Mouse (Mus musculus): ENCODE data around the gene Oxgr1.
"Not testable (repeated sequence)": the region's sequence is repeated elsewhere in the genome, so short reads cannot be mapped to it uniquely, and the experiment has no call there.

The Oxgr1 gene

DNA sequence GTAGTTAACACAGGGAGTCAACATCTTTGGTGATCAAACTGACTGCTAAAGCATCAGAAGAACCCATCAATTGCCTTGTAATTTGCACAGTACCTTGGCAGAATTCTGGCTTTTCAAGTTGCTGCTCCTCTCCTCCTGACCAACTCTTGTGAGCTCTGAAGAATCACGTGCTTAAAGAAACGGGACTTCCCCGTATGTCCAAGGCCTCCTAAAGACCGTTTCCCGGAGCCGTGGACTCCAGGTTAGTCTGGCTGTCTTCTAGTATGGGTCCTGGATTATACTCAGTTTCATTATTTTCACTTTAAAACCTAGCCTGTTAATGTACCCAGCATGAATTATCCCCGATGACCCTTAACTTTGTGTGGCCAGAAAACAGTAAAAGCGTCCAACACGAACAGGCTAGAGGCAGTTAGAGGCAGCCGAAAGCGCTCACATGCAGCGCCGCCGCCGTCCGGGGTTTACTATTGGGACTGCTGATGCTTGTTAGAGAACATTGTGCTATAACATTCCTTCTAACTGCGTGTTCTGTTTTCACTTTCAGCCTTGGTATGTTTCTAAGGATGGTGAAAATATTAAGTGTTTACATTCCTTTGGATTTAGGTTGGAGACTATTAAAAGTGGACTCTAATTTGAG lies at the start of gene Oxgr1:
Gene Oxgr1 (minus strand): TSS at position 249 of the 634 bp plus-strand sequence.
- no peak for DNase-seq (ENCODE audit: inconsistent age in 2 of 2, low spot score in 1 of 2)

DNA sequence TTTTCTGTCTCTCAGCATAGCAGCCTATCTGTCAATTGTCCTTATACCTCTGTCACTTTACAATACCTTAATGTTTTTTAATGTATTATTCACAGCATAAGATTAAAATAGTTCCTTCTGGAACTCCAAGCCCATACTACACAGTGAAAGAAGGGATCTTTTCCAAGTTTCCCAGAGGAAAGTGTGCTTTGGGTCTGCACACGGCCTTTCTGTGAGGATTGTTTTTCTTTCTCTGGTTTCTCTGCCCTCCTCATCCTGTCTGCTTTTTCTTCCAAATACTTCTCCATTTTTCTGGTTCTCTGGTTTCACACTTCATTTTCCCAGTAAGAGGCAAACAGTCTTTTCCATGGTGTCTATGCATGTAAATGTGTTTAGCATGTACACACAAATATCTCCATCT lies 48.2 kb upstream of the Oxgr1 start:
- DNase-seq (ENCODE audit: inconsistent age in 2 of 2, low spot score in 1 of 2) = no peak

DNA sequence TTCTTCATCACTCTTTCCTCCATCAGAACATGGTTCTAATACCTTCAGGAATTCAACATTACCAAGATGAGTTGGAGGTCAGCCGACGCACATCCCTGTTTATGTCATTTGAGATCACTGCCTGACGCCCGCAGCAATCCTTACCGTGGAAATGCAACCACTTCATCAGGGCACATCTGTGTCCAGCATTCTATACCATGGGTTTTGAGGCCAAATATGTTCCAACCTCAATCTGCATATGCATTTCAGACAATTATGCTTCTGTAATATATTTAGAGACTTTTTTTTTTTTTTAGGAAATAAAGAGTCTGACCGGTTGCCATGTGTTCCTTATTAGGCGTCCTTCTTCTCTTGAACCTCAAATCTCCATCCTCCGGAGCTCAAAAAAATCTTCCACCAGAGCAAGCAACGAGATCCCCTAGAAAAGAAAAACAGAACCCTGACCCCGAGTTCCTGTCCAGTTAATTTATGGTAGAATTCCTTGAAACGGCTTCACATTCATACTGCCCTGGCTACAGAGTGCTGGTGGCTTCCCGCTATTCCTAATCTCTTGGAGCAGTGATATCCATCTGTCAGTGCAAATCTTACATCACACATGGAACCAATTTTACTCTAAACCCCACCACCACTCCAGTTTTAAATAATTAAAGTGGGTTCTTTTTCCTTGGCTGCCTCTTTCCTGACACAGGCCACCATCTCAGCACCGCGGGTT lies 47.6 kb upstream of the Oxgr1 start:
- no peak for DNase-seq (ENCODE audit: inconsistent age in 2 of 2, low spot score in 1 of 2)

DNA sequence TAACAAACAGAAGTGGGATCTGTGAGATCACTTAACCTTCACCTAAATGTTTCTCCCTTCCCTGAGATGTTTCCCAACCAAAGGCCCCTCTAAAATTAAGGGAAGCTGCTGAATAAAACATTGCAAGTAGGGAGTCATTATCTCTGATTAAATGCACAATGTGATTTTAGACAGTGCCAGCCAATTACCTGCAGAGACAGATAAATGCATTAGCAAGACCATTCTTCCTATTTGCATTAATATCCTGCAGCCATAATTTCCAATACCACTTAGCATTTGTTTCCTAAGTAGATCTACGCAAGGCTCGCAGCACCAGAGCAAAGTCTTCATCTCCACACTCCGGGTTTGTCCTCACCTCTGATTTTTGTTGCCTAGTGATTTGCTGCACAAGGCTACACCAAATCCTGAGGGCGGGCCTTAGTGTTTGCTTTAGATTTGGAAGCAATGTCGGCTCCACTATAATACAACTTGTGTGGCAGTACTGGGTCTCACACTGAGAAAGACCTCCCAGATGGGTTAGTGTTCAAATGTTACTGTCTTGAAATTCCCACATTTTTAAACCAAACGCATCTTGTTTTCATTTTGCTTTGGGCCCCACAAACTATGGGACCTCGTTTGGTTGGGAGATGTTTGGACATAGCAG lies 46.9 kb upstream of the Oxgr1 start:
- DNase-seq (ENCODE audit: inconsistent age in 2 of 2, low spot score in 1 of 2) = no peak

DNA sequence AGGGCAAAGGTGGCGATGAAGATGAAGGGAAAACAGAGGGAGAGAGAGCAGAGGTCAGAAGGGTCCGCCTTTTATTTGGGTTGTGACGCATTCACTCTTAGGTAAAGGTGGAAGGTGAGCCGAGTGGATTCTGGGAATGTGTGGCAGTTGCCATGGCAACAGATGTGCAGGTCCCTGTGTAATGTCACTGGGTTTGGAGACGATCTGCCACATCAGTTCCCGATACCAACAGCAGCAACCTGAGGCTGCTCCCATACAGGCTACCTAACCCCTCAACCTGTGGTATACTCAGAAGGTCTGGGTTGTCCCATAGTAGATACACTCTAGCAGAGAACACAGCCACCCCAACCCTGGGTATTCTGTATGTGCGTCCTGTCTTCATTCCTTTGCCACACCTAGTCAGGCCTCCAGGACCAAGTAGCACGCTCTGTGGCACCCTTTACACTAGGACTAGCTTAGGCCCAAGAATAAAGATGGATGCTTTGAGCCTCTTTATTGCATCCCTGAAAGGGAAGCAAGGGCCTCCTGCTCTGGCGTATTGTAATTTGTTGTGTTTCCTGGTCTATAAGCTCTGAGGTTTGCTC lies 41.9 kb upstream of the Oxgr1 start:
- DNase-seq (ENCODE audit: inconsistent age in 2 of 2, low spot score in 1 of 2) = no peak

DNA sequence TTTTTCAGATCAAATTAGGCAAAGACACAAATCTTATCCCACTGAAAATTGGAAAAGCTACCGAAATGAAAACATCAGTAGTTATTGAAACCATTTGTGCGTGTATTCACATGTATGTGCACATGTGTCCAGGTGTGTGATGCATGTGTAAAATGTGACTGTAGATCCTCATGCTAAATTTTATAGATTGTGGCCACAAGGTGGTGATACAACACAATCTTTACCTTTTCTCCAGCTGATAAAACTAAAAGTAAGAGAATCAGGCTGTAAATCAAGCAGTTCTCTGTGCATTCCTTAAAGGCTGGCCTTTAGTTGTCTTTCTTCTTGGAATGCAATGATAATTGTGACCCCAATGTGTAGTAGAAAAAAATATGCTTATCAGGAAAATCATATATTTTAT lies 34.0 kb upstream of the Oxgr1 start:
- DNase-seq (ENCODE audit: inconsistent age in 2 of 2, low spot score in 1 of 2) = peak in 1 of 2 experiments; percentile 76

DNA sequence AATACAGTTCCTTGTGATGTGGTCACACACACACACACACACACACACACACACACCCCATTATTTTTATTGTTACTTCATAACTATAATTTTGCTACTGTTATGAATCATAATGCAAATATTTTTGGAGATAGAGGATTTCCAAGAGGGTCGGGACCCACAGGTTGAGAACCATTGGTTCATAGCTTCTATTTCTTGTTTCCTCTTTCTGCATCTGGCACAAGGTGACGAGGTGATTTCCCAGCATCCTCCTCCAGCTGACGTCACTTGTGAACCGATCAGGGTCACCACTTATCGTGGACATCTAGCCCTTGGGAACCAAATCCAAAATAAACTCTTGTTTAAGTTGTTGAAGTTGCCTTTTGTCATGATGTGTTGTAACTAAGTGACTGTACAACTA lies 33.5 kb upstream of the Oxgr1 start:
- DNase-seq (ENCODE audit: inconsistent age in 2 of 2, low spot score in 1 of 2) = no peak

DNA sequence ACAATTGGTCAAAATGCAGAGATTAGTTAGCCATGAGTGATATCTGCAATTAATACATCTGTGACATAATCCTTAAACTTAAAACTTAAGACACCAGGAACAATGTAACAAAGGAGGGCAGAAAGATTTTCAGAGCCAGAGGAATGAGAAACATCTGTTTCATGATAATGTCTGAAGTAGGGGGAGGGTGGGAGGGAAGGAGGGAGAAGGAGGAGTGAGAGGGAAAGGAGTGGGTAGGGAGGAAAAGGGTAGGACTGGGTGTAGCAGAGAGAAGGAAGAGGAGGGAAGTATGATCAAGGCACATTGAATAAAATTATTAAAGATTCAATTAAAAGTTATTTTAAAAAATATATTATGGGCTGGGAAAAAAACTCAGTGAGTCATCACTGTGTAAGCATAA lies 32.0 kb upstream of the Oxgr1 start:
- no peak for DNase-seq (ENCODE audit: inconsistent age in 2 of 2, low spot score in 1 of 2)

DNA sequence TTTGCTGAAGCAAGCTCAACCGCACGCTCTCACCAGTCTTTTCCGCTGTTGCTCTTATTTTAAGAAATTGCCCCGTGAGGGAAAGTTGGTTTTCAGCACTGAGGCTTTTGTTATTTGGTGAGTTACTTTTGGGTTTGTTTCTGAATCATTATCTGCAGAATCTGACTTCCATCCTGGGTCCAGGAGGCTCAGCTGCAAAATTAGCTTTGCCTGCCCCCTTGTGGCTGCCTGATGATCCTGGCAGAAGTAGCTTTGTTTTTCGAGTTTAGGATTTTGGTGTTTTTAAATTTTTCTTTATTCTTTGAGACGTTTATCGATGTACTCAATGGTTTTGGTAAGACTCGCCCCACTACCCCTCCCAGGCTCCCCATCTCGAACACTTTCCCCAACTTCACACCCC lies 18.9 kb upstream of the Oxgr1 start:
- peak; percentile 49 to 79 for DNase-seq (ENCODE audit: inconsistent age in 2 of 2, low spot score in 1 of 2)

DNA sequence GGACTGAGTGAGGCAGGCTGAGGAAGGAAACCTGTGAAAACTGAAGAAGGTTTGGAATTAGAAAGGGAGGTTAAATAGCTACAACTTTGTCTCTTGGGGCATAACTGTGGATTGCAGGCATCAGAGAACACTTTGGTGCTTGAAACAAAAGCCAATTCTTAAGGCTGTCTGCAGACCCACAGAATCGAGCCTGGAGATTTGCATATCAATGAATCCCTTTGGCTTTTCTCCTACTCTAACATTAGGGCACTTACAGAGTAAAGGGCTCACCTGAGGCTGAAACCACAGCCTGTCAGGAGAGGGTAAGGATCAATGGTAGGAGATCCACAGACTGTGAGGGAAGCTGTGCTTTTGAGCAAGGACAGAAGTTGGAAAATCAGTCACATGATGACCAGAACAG lies 8.8 kb downstream of the Oxgr1 start:
- DNase-seq (ENCODE audit: inconsistent age in 2 of 2, low spot score in 1 of 2) = no peak

DNA sequence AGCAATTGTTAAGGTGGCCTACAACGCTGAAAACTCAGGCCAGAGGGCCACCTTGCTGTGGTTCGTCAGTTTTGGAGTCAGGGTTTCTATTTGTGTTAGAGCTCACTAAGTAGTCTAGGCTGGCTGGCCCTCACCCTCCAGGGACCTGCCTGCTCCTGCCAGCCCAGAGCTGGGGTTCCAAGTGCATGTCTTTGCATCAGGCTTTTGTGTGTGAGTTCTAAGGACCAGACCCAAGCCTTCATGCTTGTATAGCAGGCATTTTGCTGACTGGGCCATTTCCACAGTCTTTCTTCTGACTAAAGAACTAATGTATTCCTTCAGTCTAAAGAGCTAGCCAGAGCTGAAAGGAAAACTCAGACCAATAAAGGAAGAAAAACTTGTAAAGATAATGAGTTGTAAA lies 22.3 kb downstream of the Oxgr1 start:
- DNase-seq (ENCODE audit: inconsistent age in 2 of 2, low spot score in 1 of 2) = no peak

DNA sequence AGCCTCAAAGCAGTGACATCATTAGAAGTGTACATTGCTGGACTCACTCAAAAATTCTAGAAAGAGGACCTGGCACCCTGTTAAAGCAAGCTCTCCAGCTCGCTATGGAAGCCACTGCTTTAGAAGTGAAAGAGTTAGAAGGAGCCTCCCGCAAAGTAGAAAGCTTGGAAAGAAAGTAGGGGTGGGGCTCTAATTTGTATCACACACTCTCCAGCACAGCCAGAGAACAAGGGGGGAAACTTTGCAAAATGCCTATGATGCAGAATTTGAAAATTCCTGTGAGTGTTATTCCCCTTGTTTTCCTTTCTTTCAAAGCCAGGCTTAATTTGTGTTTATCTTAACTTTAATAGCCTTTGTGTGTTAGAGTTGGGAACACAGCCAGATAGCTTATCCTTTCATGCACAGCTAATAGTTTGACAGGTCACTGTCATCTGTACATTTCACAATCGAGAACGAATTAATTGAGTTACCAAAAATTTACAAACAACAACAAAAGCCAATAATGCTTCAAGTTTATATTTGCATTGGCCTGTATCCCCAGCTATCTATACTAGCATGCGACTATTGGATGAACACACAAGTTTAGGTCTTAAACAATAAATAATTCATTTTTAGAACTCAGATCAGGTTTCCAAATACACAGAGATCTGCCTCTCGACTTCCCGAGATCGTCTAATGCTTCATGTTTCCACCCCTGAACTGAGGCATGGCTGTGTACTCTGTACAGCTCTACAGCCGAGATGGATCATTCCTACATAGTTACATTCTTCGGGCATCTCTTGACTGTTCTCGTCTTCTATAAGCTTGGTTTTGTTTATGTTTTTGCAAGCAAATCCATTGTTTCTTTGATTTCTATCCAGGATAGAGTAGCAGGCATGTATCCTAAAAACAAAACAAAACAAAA lies 32.0 kb downstream of the Oxgr1 start:
- DNase-seq (ENCODE audit: inconsistent age in 2 of 2, low spot score in 1 of 2) = no peak

DNA sequence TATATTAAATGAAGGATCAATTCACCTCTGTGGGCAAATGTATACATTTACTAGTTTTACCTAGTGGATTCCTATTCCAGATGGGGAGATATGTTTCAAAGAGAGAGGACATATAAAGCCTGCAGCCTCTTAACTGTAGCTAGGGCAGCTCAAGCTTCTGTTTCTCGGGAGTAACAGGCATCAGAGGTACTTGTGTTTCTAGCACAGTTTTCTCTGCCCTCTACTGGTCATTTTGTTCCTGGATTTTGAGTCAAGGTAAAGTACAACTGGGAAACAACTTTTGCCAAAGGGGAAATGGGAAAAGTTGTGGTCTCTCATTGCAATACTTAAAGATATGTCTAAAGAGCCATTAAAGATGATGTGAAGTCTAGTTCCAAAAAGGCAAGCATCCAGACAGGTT lies 37.1 kb downstream of the Oxgr1 start:
- peak in 1 of 2 experiments; percentile 42 for DNase-seq (ENCODE audit: inconsistent age in 2 of 2, low spot score in 1 of 2)

DNA sequence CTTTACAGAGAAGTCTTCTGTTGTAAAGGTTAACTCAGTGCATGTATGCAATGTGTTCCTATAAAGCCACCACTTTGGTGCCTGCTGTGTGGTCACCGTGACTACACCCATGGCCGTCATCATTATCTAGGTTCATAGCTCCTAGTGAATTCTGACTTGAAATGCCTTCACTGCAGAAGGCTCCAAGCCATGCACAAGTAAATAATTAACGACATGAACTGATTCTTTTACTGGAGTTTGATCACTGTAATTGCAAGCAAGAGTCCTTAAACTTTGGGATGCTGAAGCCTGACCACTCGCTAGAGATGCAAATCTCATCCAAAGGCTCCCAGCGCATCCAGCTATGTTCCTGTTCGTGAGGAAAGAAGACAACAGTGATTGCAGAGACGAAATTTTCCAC lies 38.6 kb downstream of the Oxgr1 start:
- DNase-seq (ENCODE audit: inconsistent age in 2 of 2, low spot score in 1 of 2) = no peak

DNA sequence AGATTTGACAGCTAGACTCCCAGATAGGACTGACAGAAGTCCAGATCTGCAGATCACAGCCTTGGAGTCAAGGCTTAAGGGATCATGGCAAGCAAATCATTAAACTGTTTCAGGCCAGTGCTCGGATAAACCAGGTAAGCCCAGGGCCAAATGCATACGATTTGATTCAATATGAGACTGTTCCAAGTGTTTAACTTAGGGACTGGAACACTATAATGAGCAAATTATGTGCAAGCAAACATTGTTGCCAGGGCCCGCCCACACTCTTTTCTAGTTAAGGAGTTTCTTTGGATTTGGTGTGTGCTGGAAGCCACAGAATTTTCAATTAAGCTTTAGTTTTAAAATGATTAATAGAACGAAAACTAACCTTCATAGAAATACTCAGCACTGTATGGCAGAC lies 39.6 kb downstream of the Oxgr1 start:
- DNase-seq (ENCODE audit: inconsistent age in 2 of 2, low spot score in 1 of 2) = no peak

DNA sequence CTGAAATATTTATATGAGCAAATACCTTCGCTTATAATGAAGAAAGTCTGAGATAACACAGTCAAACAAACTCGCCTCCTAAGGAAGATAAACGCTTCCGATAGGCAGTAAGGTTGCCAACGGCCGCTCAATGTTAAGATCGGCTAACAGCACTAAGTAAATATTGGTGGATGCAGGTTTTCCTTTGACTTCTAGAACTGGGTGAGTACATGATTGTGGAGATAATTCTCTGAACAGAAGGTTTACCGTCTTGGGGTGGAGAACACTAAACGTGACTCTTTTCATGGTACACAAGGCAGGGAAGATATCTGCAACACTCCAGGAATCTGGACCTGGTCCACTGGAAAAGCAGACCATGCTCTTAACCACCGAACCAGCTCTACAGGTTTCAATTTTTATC lies 52.6 kb downstream of the Oxgr1 start:
- DNase-seq (ENCODE audit: inconsistent age in 2 of 2, low spot score in 1 of 2) = no peak

DNA sequence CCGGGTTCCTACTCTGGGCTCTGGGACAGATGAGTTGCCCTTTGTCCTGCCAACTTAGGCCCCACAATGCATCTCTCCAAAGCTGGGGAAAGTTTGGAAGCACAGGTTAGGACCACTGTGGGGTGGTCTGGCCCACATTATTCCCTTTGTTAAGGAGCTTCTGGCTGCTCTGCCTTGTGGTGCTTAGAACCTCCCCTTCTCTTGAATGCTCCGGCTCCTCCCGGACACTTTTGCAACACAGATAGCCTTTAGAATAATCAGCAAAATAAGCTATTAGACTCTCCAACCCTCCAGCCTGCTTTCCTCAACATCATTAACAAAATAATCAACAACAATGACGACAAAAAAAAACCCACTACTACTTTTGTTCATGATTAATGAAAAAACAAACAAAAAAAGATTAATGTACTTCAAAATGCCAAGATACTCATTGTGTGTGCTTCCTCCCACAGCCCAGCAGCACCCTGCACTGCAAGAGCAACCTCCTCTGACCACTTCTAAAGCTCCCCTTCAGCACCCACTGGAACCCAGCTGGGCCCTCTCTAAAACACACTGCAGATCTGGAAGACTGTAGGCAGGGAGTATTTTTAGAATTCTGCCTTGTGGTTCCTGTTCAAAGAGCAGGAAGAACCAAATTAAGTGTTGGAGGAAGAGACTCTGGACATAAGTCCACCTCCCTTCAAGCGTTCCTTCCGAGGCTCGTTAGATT lies 53.1 kb downstream of the Oxgr1 start:
- DNase-seq (ENCODE audit: inconsistent age in 2 of 2, low spot score in 1 of 2) = no peak

DNA sequence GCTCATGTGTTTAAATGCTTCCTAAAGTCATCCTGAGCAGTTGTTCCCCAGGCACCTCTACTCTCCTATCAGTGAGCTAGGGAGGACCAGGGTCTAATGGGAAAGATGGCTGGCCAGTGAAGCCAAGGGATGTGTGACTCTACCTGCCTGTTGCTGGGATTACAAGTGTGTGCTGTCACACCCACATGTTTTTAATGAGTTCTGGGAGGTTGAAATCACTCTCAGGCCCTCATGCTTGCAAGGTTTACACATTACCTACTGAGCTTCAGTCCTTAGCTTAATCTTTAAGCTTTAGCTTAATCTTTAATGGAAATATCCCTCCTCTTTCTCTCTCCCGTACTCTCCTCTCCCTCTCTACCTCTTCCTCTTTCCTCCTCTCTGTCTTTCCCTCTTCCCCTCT lies 55.0 kb downstream of the Oxgr1 start:
- DNase-seq (ENCODE audit: inconsistent age in 2 of 2, low spot score in 1 of 2) = no peak

DNA sequence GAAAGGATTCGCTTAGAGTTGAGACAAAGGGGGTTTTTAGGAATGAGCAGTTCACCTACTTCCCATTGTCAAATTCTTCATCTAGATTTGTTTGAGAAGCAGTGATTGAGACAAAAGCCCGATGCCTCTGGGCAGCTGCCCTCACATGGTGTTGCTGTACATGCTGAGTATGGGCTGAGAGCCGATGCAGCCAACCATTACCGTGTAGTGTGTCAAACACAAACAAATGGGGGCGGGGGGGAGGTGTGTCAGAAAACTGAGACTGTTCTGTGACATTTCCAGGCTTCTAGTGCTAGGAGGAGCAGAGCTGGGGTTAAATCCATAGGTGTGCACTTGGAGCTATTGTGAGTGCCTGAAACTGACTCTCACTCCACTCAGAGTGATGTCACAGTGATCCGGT lies 55.5 kb downstream of the Oxgr1 start:
- DNase-seq (ENCODE audit: inconsistent age in 2 of 2, low spot score in 1 of 2) = no peak

DNA sequence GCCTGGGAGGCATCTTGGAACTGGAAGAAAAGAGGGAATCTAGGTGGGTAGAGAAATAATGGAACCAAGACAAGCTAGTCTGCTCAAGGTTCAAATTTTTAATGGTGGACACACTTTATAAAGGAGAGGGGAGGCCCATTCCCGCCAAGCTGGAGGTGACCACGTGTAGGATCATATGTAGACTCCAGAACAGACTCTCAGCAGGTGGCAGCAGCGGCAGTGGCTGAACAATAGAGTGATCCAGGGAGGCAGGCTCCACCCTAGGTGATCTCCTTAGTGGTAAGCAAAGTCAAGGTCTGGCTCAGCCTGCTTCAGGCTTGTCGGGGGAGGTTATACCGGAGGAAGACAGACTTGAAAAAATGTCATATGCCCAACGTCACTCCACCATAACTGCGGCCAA lies 55.9 kb downstream of the Oxgr1 start:
- not testable (repeated sequence) for DNase-seq (ENCODE audit: inconsistent age in 2 of 2, low spot score in 1 of 2)
